Mouse (Mus musculus): ENCODE results near the gene Gdpd4.

DNA sequence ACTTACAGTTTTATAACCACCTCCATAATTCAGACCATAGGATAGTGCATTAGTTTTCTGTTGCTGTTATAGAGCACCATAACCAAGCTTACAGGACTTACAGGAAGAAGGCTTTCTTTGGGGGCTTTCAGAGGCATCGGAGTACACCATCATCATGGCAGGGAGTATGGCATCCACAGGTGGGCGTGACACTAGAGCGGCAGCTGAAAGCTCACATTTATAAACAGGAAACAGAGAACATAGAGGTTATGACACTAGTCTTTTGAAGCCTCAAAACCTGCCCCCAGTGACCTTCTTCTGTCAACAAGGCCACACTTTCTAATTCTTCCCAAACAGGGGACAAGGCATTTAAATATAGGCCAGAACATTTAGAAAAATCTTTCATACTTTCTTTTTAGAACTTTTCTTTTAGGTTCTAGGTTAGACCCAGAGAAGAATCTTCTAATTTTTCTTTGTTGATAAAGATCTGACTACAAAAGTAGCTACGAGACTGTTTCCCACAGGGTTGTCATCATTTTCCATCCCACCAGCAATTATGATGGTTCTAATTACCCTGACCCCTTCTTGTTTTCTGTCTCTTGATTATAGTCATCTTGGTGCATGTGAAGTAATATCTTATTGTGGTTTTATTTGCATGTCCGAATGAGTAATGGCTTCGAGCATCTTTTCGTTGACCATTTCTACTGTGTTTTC lies 41.8 kb upstream of the Gdpd4 start:
- TF ChIP-seq CTCF (IDR thresholded peaks at IDR 0.05) (no peak), EP300 (IDR thresholded peaks at IDR 0.05) (no peak)
